Mouse (Mus musculus) kidney, embryonic 16.5 days (tissue): ENCODE measurements around the gene AI661453. TPM values are rescaled to one million over a fixed set of nuclear protein-coding genes. Genes with fewer than 3 reads are reported as not detected.
A peak's percentile ranks its signal among the peaks of the same experiment; 100 is the strongest.

ENCODE experiments used
- ATAC-seq: fragments of 200-750 bp; cut with Nextera tagmentation; 2 replicates; pipeline ENCODE4 v1.8.0; 2017; ENCODE audit warnings: moderate TSS enrichment; ENCODE audit not compliant: low FRiP score, low TSS enrichment
- H3K27ac ChIP-seq: fragments of 300-500 bp; sonication (generic); 2 replicates; pipeline ENCODE4 v1.5.1; 2014; ENCODE audit warnings: low read length
- H3K27me3 ChIP-seq: fragments of 300-500 bp; sonication (generic); 2 replicates; pipeline ENCODE4 v1.6.1; 2014; ENCODE audit warnings: low read length, control low read depth, mixed read lengths; ENCODE audit not compliant: insufficient read depth
- H3K36me3 ChIP-seq: fragments of 300-500 bp; sonication (generic); 2 replicates; pipeline ENCODE4 v1.6.1; 2014; ENCODE audit warnings: low read length, control low read depth, mixed read lengths; ENCODE audit not compliant: insufficient read depth
- H3K4me1 ChIP-seq: fragments of 300-500 bp; sonication (generic); 2 replicates; pipeline ENCODE4 v1.6.1; 2014; ENCODE audit warnings: low read length, control low read depth, mixed read lengths; ENCODE audit not compliant: insufficient read depth
- H3K4me2 ChIP-seq: fragments of 300-500 bp; sonication (generic); replicated peaks from 2 replicates; pipeline ENCODE4 v1.6.1; 2014; ENCODE audit warnings: low read depth, low read length
- H3K4me3 ChIP-seq: fragments of 300-500 bp; sonication (generic); 2 replicates; pipeline ENCODE4 v1.5.1; 2014; ENCODE audit warnings: mild to moderate bottlenecking, low read length
- H3K9ac ChIP-seq: fragments of 300-500 bp; sonication (generic); replicated peaks from 2 replicates; pipeline ENCODE4 v1.6.1; 2014; ENCODE audit warnings: low read length
- H3K9me3 ChIP-seq: fragments of 300-500 bp; sonication (generic); 2 replicates; pipeline ENCODE4 v1.6.1; 2016; ENCODE audit warnings: low read length, control low read depth
- WGBS: fragments of 180-500 bp; shearing (Covaris S2); extraction: QIAGEN DNeasy Blood & Tissue Kit; methylation state at CpG from one replicate; pipeline ENCODE4 v1.1.7; 2014; 5-methylcytosine and 5-hydroxymethylcytosine counted together
- polyA plus RNA-seq: library from polyadenylated mRNA; unstranded; fragments of >200 nt; fragmentation: Nextera tagmentation; extraction: Ambion mirVana; gene quantifications from 2 replicates; pipeline ENCODE4 v1.2.1, GENCODE M21; 2015

AI661453 gene
- polyA plus RNA-seq, 1 experiment from 2014 or later: 2.5 TPM

- Histone ChIP-seq H3K4me1 (peaks cover 35% of the 10 kb centered on the region), H3K9ac (no peak overlapping the region), H3K36me3 (no peaks in the 10 kb centered on the region), H3K27ac (no peak overlapping the region; the same call in 1 of the 2 replicates), H3K4me3 (no peak overlapping the region), H3K9me3 (no peaks in the 10 kb centered on the region), H3K4me2 (peak overlapping the region; percentile 90; the same call in 1 of the 2 replicates), H3K27me3 (peaks cover 14% of the 10 kb centered on the region)
- no peak for ATAC-seq
- 80% methylated on average over 6 of the region's 6 CpGs for WGBS
These were observed 2.2 kb downstream of the AI661453 start for GRCm38 (mm10) chr17:47438611-47439010.

DNA sequence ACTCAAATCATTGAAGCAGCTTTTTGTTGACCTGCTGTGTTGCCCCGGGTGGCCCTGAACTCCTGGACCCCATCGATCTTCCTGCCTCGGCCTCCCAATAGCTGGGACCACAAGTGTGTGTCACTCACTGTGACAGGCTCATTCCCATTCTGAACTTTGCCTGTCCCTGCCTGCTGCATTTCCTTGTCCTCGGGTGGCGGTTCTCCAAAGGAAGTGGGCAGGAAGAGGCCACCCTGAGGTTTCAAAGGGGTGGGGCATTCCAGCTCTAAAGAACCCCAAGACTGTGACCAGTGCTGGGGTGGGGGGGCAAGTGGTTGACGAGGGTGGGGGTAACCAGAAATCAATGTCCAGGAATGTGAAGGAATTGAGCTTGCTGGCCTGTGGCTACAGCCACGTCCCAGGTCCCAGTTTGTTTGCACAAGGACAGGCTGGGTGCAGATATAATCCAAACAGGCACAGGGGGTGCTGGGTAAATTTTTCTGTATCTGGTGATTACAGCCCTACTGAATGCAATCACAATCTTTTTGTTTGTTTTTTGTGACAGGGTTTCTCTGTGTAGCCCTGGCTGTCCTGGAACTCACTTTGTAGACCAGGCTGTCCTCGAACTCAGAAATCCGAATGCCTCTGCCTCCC lies 3.1 kb downstream of the AI661453 start:
- no peak for ATAC-seq
- H3K4me3 ChIP-seq: no peak overlapping the region
- H3K9me3 ChIP-seq: no peaks in the 10 kb centered on the region
- peaks cover 35% of the 10 kb centered on the region for H3K4me1 ChIP-seq
- peak overlapping the region; percentile 40; the same call in 1 of the 2 replicates for H3K27ac ChIP-seq
- no peak overlapping the region for H3K9ac ChIP-seq
- H3K4me2 ChIP-seq: 0 out of 2 replicates have a peak overlapping the region, but pooled peaks have one; percentile 3
- H3K36me3 ChIP-seq: no peaks in the 10 kb centered on the region
- 42% methylated on average over 9 of the region's 9 CpGs for WGBS
- peaks cover 14% of the 10 kb centered on the region for H3K27me3 ChIP-seq

- H3K9me3 ChIP-seq: no peaks in the 10 kb centered on the region
- peak; percentile 37; the same call in 1 of the 2 replicates for ATAC-seq
- H3K4me1 ChIP-seq: peaks cover 35% of the 10 kb centered on the region
- H3K36me3 ChIP-seq: no peaks in the 10 kb centered on the region
- no peak overlapping the region for H3K4me3 ChIP-seq
- H3K27me3 ChIP-seq: peaks cover 14% of the 10 kb centered on the region
- H3K4me2 ChIP-seq: no peak overlapping the region
- H3K27ac ChIP-seq: peak overlapping the region; percentile 74
- H3K9ac ChIP-seq: 0 out of 2 replicates have a peak overlapping the region, but pooled peaks have one; percentile 12
- 17% methylated on average over 9 of the region's 9 CpGs for WGBS
These were observed 4.0 kb downstream of the AI661453 start for GRCm38 (mm10) chr17:47440359-47440890.

DNA sequence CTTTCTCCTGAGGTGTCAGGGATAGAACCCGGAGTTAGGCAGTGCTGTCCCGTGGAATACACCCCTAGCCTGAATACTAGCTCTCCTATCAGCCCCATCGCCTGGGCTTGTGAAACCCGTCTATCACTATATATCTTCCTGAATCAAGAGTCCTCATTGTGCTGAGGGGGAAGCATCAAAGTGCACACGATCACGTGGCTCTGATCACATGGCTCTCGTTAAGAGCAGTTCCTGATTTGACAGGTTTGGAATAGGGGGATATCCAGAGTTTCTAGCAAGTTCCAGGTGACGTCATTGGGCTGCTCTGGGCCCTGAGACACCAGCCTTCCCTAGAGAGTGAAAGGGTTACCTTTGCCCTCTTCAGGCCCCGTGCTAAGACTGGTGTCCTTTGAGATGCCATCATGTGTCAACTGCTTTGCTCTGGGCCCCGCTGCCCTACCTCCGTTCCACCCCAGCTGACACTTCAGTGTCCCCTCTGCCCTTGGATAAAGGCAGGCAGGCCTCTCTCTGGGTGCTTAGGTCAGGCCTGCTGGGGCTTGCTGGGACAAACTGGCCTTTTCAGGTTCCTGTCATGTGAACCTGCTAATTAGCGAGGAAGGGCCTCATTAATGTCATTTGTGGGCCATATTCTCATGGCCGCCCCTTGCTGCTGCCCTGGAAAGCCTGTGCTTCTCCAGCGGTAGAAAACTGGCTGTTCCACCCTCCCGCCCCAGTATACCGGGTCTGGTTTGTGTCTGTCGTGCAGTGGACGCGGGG lies 5.1 kb downstream of the AI661453 start:
- Histone ChIP-seq H3K27ac (peak overlapping the region; percentile 74; the same call in 1 of the 2 replicates), H3K27me3 (peaks cover 11% of the 10 kb centered on the region), H3K4me3 (no peak overlapping the region), H3K36me3 (no peaks in the 10 kb centered on the region), H3K9me3 (no peaks in the 10 kb centered on the region), H3K4me2 (no peak overlapping the region), H3K4me1 (peaks cover 29% of the 10 kb centered on the region), H3K9ac (no peak overlapping the region)
- WGBS: 74% methylated on average over 19 of the region's 19 CpGs
- no peak for ATAC-seq

- H3K4me3 ChIP-seq: no peak overlapping the region
- no peak for ATAC-seq
- H3K27ac ChIP-seq: no peak overlapping the region
These were observed 5.9 kb downstream of the AI661453 start for GRCm38 (mm10) chr17:47442271-47442670.

GRCm38 (mm10) chr17:47444113-47444512 lies 7.7 kb downstream of the AI661453 start:
- Histone ChIP-seq H3K4me3 (no peak overlapping the region), H3K9ac (0 out of 2 replicates have a peak overlapping the region, but pooled peaks have one; percentile 1), H3K36me3 (no peaks in the 10 kb centered on the region), H3K9me3 (no peaks in the 10 kb centered on the region), H3K4me2 (no peak overlapping the region), H3K27ac (no peak overlapping the region; the same call in 1 of the 2 replicates), H3K4me1 (peaks cover 40% of the 10 kb centered on the region), H3K27me3 (no peaks in the 10 kb centered on the region; the same call in 1 of the 2 replicates)
- WGBS: 53% methylated on average over 6 of the region's 6 CpGs
- ATAC-seq: no peak

More at GRCm38 (mm10) chr17:47442271-47442670, 5.9 kb downstream of the AI661453 start:
- WGBS: 78% methylated on average over 3 of the region's 3 CpGs
- Histone ChIP-seq H3K9me3 (no peaks in the 10 kb centered on the region), H3K27me3 (peaks cover 8% of the 10 kb centered on the region), H3K4me2 (no peak overlapping the region), H3K36me3 (no peaks in the 10 kb centered on the region), H3K9ac (no peak overlapping the region), H3K4me1 (peaks cover 27% of the 10 kb centered on the region)

DNA sequence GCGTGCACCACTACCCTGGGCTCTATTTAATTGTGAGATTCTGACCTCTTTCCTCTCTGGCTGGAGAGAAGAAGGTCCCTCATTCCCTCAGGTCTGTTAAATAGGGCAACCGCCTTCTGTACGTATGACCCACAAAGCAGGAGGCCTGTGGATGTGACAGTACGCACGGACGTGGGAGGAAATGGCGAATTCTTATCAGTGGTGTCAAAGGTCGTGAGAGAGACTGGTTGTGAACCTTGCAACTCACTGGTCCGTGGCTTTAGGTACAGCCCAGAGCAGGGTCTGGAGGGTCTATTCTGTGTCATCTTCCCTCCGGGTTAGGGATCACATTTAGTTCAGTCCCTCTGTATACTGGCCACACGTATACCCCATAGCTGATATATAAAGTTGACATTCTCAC lies 9.1 kb downstream of the AI661453 start:
- H3K27me3 ChIP-seq: no peaks in the 10 kb centered on the region
- no peaks in the 10 kb centered on the region for H3K36me3 ChIP-seq
- H3K9me3 ChIP-seq: no peaks in the 10 kb centered on the region
- peaks cover 40% of the 10 kb centered on the region for H3K4me1 ChIP-seq
- no peak for ATAC-seq
- WGBS: 72% methylated on average over 11 of the region's 11 CpGs
- H3K9ac ChIP-seq: no peak overlapping the region
- H3K4me2 ChIP-seq: no peak overlapping the region
- H3K27ac ChIP-seq: no peak overlapping the region
- H3K4me3 ChIP-seq: no peak overlapping the region

GRCm38 (mm10) chr17:47446025-47446424 lies 9.6 kb downstream of the AI661453 start:
- H3K9ac ChIP-seq: no peak overlapping the region
- peaks cover 40% of the 10 kb centered on the region for H3K4me1 ChIP-seq
- H3K4me2 ChIP-seq: no peak overlapping the region
- no peak for ATAC-seq
- no peak overlapping the region for H3K27ac ChIP-seq
- H3K36me3 ChIP-seq: no peaks in the 10 kb centered on the region
- no peaks in the 10 kb centered on the region for H3K9me3 ChIP-seq
- WGBS: 76% methylated on average over 9 of the region's 9 CpGs
- no peak overlapping the region for H3K4me3 ChIP-seq
- H3K27me3 ChIP-seq: no peaks in the 10 kb centered on the region

GRCm38 (mm10) chr17:47446561-47446960 lies 10.1 kb downstream of the AI661453 start:
- WGBS: 94% methylated on average over 11 of the region's 11 CpGs
- no peaks in the 10 kb centered on the region for H3K27me3 ChIP-seq
- H3K4me1 ChIP-seq: peaks cover 41% of the 10 kb centered on the region
- H3K4me2 ChIP-seq: no peak overlapping the region
- no peak for ATAC-seq
- H3K4me3 ChIP-seq: no peak overlapping the region
- no peaks in the 10 kb centered on the region for H3K36me3 ChIP-seq
- H3K9ac ChIP-seq: no peak overlapping the region
- no peak overlapping the region for H3K27ac ChIP-seq
- H3K9me3 ChIP-seq: no peaks in the 10 kb centered on the region
